In genomic region chr17:26137751-26138130, GRCm38 (mm10) we compare ENCODE assay signal across 7 mouse cellular contexts. TPM values are rescaled to one million over a fixed set of nuclear protein-coding genes. Genes with fewer than 3 reads are reported as not detected.
DNase-seq lines count a peak whose midpoint lies in the region; ATAC-seq lines count a peak whose summit lies in the region.

No protein-coding gene starts in this region.

- ATAC-seq in megakaryocyte, adult 5-6 weeks (ENCODE audit: poor library complexity, severe bottlenecking): no peak
- no peak for ATAC-seq in forebrain, embryonic 11.5 days (replicated peaks; ENCODE audit: low FRiP score)
- no peak for ATAC-seq in limb, embryonic 13.5 days (ENCODE audit: low FRiP score, low read depth)
- ATAC-seq in stomach, embryonic 16.5 days (ENCODE audit: insufficient read depth, low FRiP score): no peak

- peaks cover 48% of the 10 kb centered on the region for H3K4me1 ChIP-seq in megakaryocyte, embryonic 14.5 days
- H3K4me1 ChIP-seq in forebrain, embryonic 11.5 days (replicated peaks; ENCODE audit: control insufficient read depth, insufficient read depth, low read length): peaks cover 4% of the 10 kb centered on the region; the same call in 1 of the 2 replicates
- H3K4me1 ChIP-seq in limb, embryonic 13.5 days: peaks cover 27% of the 10 kb centered on the region
- H3K4me1 ChIP-seq in stomach, embryonic 16.5 days (ENCODE audit: control insufficient read depth, insufficient read depth, low read length): peaks cover 16% of the 10 kb centered on the region

- H3K4me3 ChIP-seq in megakaryocyte, embryonic 14.5 days (replicated peaks): peak overlapping the region; percentile 98
- H3K4me3 ChIP-seq in forebrain, embryonic 11.5 days (ENCODE audit: low read depth, low read length): peak overlapping the region; percentile 98
- H3K4me3 ChIP-seq in limb, embryonic 13.5 days: peak overlapping the region; percentile 89
- H3K4me3 ChIP-seq in stomach, embryonic 16.5 days (replicated peaks; ENCODE audit: low read length): peak overlapping the region; percentile 90

- H3K4me2 ChIP-seq in forebrain, embryonic 11.5 days (ENCODE audit: low read depth, low read length, severe bottlenecking): peak overlapping the region; percentile 94
- H3K4me2 ChIP-seq in limb, embryonic 13.5 days (replicated peaks): peak overlapping the region; percentile 93
- peak overlapping the region; percentile 66 for H3K4me2 ChIP-seq in stomach, embryonic 16.5 days (ENCODE audit: low read depth, low read length)

- H3K36me3 ChIP-seq in megakaryocyte, embryonic 14.5 days (replicated peaks; ENCODE audit: low read length): peaks cover 16% of the 10 kb centered on the region
- no peaks in the 10 kb centered on the region for H3K36me3 ChIP-seq in forebrain, embryonic 11.5 days (ENCODE audit: control insufficient read depth, insufficient read depth, low read length)
- peaks cover 4% of the 10 kb centered on the region for H3K36me3 ChIP-seq in limb, embryonic 13.5 days
- H3K36me3 ChIP-seq in stomach, embryonic 16.5 days (ENCODE audit: control insufficient read depth, insufficient read depth, low read length): no peaks in the 10 kb centered on the region

- H3K9ac ChIP-seq in forebrain, embryonic 11.5 days (ENCODE audit: low read length): peak overlapping the region; percentile 57
- H3K9ac ChIP-seq in limb, embryonic 13.5 days: peak overlapping the region; percentile 98
- H3K9ac ChIP-seq in stomach, embryonic 16.5 days (ENCODE audit: low read length): peak overlapping the region; percentile 98

- 68% methylated on average over 2 of the region's 2 CpGs for WGBS in forebrain, embryonic 11.5 days
- 79% methylated on average over 2 of the region's 2 CpGs for WGBS in limb, embryonic 13.5 days
- 72% methylated on average over 2 of the region's 2 CpGs for WGBS in stomach, embryonic 16.5 days

- peak overlapping the region; percentile 82 for H3K27ac ChIP-seq in forebrain, embryonic 11.5 days (ENCODE audit: low read depth, low read length)
- peak overlapping the region; percentile 70; the same call in 1 of the 2 replicates for H3K27ac ChIP-seq in limb, embryonic 13.5 days
- peak overlapping the region; percentile 78 for H3K27ac ChIP-seq in stomach, embryonic 16.5 days (ENCODE audit: low read length)

- no peaks in the 10 kb centered on the region for H3K27me3 ChIP-seq in megakaryocyte, embryonic 14.5 days (replicated peaks)
- no peaks in the 10 kb centered on the region for H3K27me3 ChIP-seq in forebrain, embryonic 11.5 days (ENCODE audit: control insufficient read depth, insufficient read depth, low read length)
- no peaks in the 10 kb centered on the region for H3K27me3 ChIP-seq in limb, embryonic 13.5 days
- no peaks in the 10 kb centered on the region for H3K27me3 ChIP-seq in stomach, embryonic 16.5 days (ENCODE audit: control insufficient read depth, insufficient read depth, low read length)

- H3K9me3 ChIP-seq in megakaryocyte, embryonic 14.5 days: no peaks in the 10 kb centered on the region
- H3K9me3 ChIP-seq in forebrain, embryonic 11.5 days (ENCODE audit: control insufficient read depth, low read length): no peaks in the 10 kb centered on the region
- no peaks in the 10 kb centered on the region for H3K9me3 ChIP-seq in limb, embryonic 13.5 days
- H3K9me3 ChIP-seq in stomach, embryonic 16.5 days (replicated peaks; ENCODE audit: control insufficient read depth, low read length): no peaks in the 10 kb centered on the region

- DNase-seq in forebrain, embryonic 11.5 days (ENCODE audit: low spot score): no peak
- DNase-seq in frontal cortex, postnatal 10 days (ENCODE audit: low spot score in 2 of 2): no peak
- DNase-seq in thymus, postnatal 4 days: no peak

RNA-seq across cellular contexts. Expression of gene Axin1, which starts 0.7 kb away (rescaled TPM):
- polyA plus RNA-seq in megakaryocyte, embryonic 14.5 days (2012; ENCODE audit: insufficient read depth, low replicate concordance): 12.5 and 19.6 TPM in 2 replicates
- 24.2 and 31.9 TPM in 2 replicates for total RNA-seq in megakaryocyte, adult 5-6 weeks (2015)
- 176 and 255 TPM in 2 replicates for total RNA-seq in megakaryocyte, adult 5-6 weeks (2017)
- 19.1 and 24.9 TPM in 2 replicates for polyA plus RNA-seq in forebrain, embryonic 11.5 days (2014; fragmentation: Nextera tagmentation; extraction: Ambion mirVana)
- polyA plus RNA-seq in limb, embryonic 13.5 days (2015; fragmentation: Nextera tagmentation; extraction: Ambion mirVana): 11.3 and 12.1 TPM in 2 replicates
- 6.4 and 6.6 TPM in 2 replicates for polyA plus RNA-seq in stomach, embryonic 16.5 days (2015; fragmentation: Nextera tagmentation; extraction: Ambion mirVana)

RNA-seq across cellular contexts. Expression of gene Mrpl28, which starts 14.4 kb away (rescaled TPM):
- 104 and 138 TPM in 2 replicates for polyA plus RNA-seq in megakaryocyte, embryonic 14.5 days (2012; ENCODE audit: insufficient read depth, low replicate concordance)
- total RNA-seq in megakaryocyte, adult 5-6 weeks (2015): 74.1 and 78.0 TPM in 2 replicates
- 35.1 and 35.4 TPM in 2 replicates for total RNA-seq in megakaryocyte, adult 5-6 weeks (2017)
- polyA plus RNA-seq in forebrain, embryonic 11.5 days (2014; fragmentation: Nextera tagmentation; extraction: Ambion mirVana): 273 and 285 TPM in 2 replicates
- 193 and 199 TPM in 2 replicates for polyA plus RNA-seq in limb, embryonic 13.5 days (2015; fragmentation: Nextera tagmentation; extraction: Ambion mirVana)
- 184 and 201 TPM in 2 replicates for polyA plus RNA-seq in stomach, embryonic 16.5 days (2015; fragmentation: Nextera tagmentation; extraction: Ambion mirVana)

RNA-seq across cellular contexts. Expression of gene Tmem8, which starts 24.6 kb away (rescaled TPM):
- 3.3 and 4.1 TPM in 2 replicates for polyA plus RNA-seq in megakaryocyte, embryonic 14.5 days (2012; ENCODE audit: insufficient read depth, low replicate concordance)
- total RNA-seq in megakaryocyte, adult 5-6 weeks (2015): 13.1 and 20.1 TPM in 2 replicates
- 11.6 and 14.8 TPM in 2 replicates for total RNA-seq in megakaryocyte, adult 5-6 weeks (2017)
- polyA plus RNA-seq in forebrain, embryonic 11.5 days (2014; fragmentation: Nextera tagmentation; extraction: Ambion mirVana): 1.2 and 1.3 TPM in 2 replicates
- polyA plus RNA-seq in limb, embryonic 13.5 days (2015; fragmentation: Nextera tagmentation; extraction: Ambion mirVana): 0.97 and 1.0 TPM in 2 replicates
- polyA plus RNA-seq in stomach, embryonic 16.5 days (2015; fragmentation: Nextera tagmentation; extraction: Ambion mirVana): 5.7 and 6.9 TPM in 2 replicates

RNA-seq across cellular contexts. Expression of gene Nme4, which starts 42.3 kb away (rescaled TPM):
- 28.9 and 32.8 TPM in 2 replicates for polyA plus RNA-seq in megakaryocyte, embryonic 14.5 days (2012; ENCODE audit: insufficient read depth, low replicate concordance)
- 2.3 and 3.5 TPM in 2 replicates for total RNA-seq in megakaryocyte, adult 5-6 weeks (2015)
- 4.2 and 8.2 TPM in 2 replicates for total RNA-seq in megakaryocyte, adult 5-6 weeks (2017)
- polyA plus RNA-seq in forebrain, embryonic 11.5 days (2014; fragmentation: Nextera tagmentation; extraction: Ambion mirVana): 74.6 and 89.6 TPM in 2 replicates
- polyA plus RNA-seq in limb, embryonic 13.5 days (2015; fragmentation: Nextera tagmentation; extraction: Ambion mirVana): 125 and 135 TPM in 2 replicates
- 67.7 and 74.7 TPM in 2 replicates for polyA plus RNA-seq in stomach, embryonic 16.5 days (2015; fragmentation: Nextera tagmentation; extraction: Ambion mirVana)

RNA-seq across cellular contexts. Expression of gene Decr2, which starts 47.6 kb away (rescaled TPM):
- polyA plus RNA-seq in megakaryocyte, embryonic 14.5 days (2012; ENCODE audit: insufficient read depth, low replicate concordance): 0.35 and 1.5 TPM in 2 replicates
- total RNA-seq in megakaryocyte, adult 5-6 weeks (2015): 4.8 and 5.0 TPM in 2 replicates
- total RNA-seq in megakaryocyte, adult 5-6 weeks (2017): 11.9 and 13.3 TPM in 2 replicates
- polyA plus RNA-seq in forebrain, embryonic 11.5 days (2014; fragmentation: Nextera tagmentation; extraction: Ambion mirVana): 22.5 and 24.6 TPM in 2 replicates
- polyA plus RNA-seq in limb, embryonic 13.5 days (2015; fragmentation: Nextera tagmentation; extraction: Ambion mirVana): 35.3 and 36.2 TPM in 2 replicates
- 47.1 and 56.6 TPM in 2 replicates for polyA plus RNA-seq in stomach, embryonic 16.5 days (2015; fragmentation: Nextera tagmentation; extraction: Ambion mirVana)
